Mouse (Mus musculus): ENCODE data around the gene Lingo3.

DNA sequence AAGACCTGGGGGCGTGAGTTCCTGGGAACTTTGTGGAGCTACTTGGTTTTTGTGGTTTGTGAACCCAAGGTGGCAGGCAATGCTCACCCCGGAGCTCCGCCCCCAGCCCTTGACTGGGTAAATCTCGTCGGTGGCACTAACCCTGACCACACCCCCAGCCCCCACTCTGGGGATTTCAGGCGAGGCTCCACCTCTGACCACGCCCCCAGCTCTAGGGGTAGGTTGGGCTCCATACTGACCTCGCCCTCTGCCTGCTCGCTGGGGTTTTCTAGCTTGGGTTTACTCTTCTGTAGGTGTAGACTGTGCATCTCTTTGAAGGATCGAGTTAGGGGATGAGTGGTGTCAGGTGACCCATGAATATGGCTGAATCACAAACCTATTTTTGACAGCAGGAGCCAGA, 4.7 kb upstream of the Lingo3 start:
- TF ChIP-seq GATA1 (IDR thresholded peaks at IDR 0.05; ENCODE audit: borderline replicate concordance, low read length): no peak
- TF ChIP-seq FLI1 (IDR thresholded peaks at IDR 0.05; ENCODE audit: low read length): no peak

Data from megakaryocyte, embryonic 14.5 days (primary cell).